Mouse (Mus musculus): ENCODE measurements around the gene Fam214b. TPM values are rescaled to one million over a fixed set of nuclear protein-coding genes. Genes with fewer than 3 reads are reported as not detected.

Fam214b gene
- total and polyA plus RNA-seq, 3 experiments = 1.3 to 3.8 TPM; not detected in 1

DNA sequence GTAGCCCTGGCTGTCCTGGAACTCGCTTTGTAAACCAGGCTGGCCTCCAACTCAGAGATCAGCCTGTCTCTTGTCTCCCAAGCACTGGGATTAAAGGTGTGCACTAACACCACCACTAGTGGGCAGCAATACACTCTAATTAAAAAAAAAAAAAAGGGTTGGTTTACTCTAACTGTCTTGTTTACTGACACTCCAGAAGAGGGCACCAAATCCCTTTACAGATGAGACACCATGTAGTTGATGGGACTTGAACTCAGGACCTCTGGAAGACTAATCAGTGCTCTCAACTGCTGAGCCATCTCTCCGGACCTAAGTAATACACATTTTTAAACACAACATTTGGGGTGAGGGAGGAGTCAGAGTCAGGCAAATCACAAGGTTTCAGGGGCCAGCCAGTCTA, 40.3 kb downstream of the Fam214b start:
- H3K9ac ChIP-seq (ENCODE audit: control insufficient read depth, low read depth, low read length, poor library complexity, severe bottlenecking) = no peak overlapping the region
- H3K36me3 ChIP-seq (ENCODE audit: control insufficient read depth in 1 of 2, insufficient read depth in 2 of 2, low read length in 2 of 2) = peaks cover 0 to 7% of the 10 kb centered on the region in 2 experiments; a peak in 2 of 4 replicates
- H3K9me3 ChIP-seq (replicated peaks; ENCODE audit: insufficient read depth, low read length) = no peaks in the 10 kb centered on the region
- H3K4me1 ChIP-seq (ENCODE audit: control insufficient read depth in 1 of 2, insufficient read depth in 2 of 2, low read length in 2 of 2) = peaks cover 5 to 7% of the 10 kb centered on the region in 2 experiments; a peak in 3 of 4 replicates
- H3K27me3 ChIP-seq (ENCODE audit: control insufficient read depth in 1 of 2, insufficient read depth in 2 of 2, low read length in 2 of 2) = no peaks in the 10 kb centered on the region
- H3K79me2 ChIP-seq (ENCODE audit: control insufficient read depth, insufficient read depth, low read length, poor library complexity) = peaks cover 1% of the 10 kb centered on the region; the same call in 1 of the 2 replicates
- DNase-seq (ENCODE audit: low read depth, low spot score) = peak; percentile 82
- no peak overlapping the region for H3K27ac ChIP-seq (ENCODE audit: control insufficient read depth, low read depth, low read length)
- H3K4me3 ChIP-seq (ENCODE audit: control insufficient read depth in 1 of 2, insufficient read depth in 1 of 2, low read depth in 2 of 2, low read length in 2 of 2) = no peak overlapping the region
- TF ChIP-seq POLR2A (IDR thresholded peaks at IDR 0.05; ENCODE audit: control insufficient read depth in 1 of 2, insufficient read depth in 1 of 2, low read depth in 1 of 2, low read length in 2 of 2, poor library complexity in 1 of 2) = no peak
- TF ChIP-seq E2F4 (IDR thresholded peaks at IDR 0.05; ENCODE audit: borderline replicate concordance, low read depth, low read length) = no peak
- no peak for TF ChIP-seq KAT2A (conservative IDR thresholded peaks at IDR 0.05; ENCODE audit: low read depth, low read length)
- TF ChIP-seq ZNF384 (IDR thresholded peaks at IDR 0.05; ENCODE audit: low read depth, low read length) = peak; percentile 99
- no peak for TF ChIP-seq TCF12 (IDR thresholded peaks at IDR 0.05; ENCODE audit: low read depth, low read length)
- no peak for TF ChIP-seq CHD1 (IDR thresholded peaks at IDR 0.05; ENCODE audit: low read depth, low read length)
- TF ChIP-seq RAD21 (IDR thresholded peaks at IDR 0.05; ENCODE audit: low read depth, low read length) = peak; percentile 65
- TF ChIP-seq JUND (IDR thresholded peaks at IDR 0.05; ENCODE audit: low read depth, low read length) = no peak
- TF ChIP-seq UBTF (IDR thresholded peaks at IDR 0.05; ENCODE audit: borderline replicate concordance, insufficient read depth, low read depth, low read length) = no peak
- no peak for TF ChIP-seq MAZ (IDR thresholded peaks at IDR 0.05; ENCODE audit: low read depth, low read length)
- no peak for TF ChIP-seq ETS1 (IDR thresholded peaks at IDR 0.05; ENCODE audit: low read depth, low read length)
- no peak for TF ChIP-seq GABPA (IDR thresholded peaks at IDR 0.05; ENCODE audit: low read depth, low read length)
- TF ChIP-seq CHD2 (IDR thresholded peaks at IDR 0.05; ENCODE audit: low read length) = no peak
- peak; percentile 79 for TF ChIP-seq SIN3A (IDR thresholded peaks at IDR 0.05; ENCODE audit: low read length)
- TF ChIP-seq GATA1 (IDR thresholded peaks at IDR 0.05; ENCODE audit: low read depth, low read length) = no peak
- TF ChIP-seq POLR2AphosphoS5 (IDR thresholded peaks at IDR 0.05; ENCODE audit: borderline replicate concordance, low read depth, low read length) = no peak
- TF ChIP-seq EP300 (IDR thresholded peaks at IDR 0.05; ENCODE audit: low read depth in 1 of 2, low read length in 2 of 2) = no peak
- peak; percentile 33 to 96 (median 73); a peak in 4 of 6 replicates for TF ChIP-seq CTCF (IDR thresholded peaks at IDR 0.05 in 2 of 3, conservative IDR thresholded peaks at IDR 0.05 in 1 of 3; ENCODE audit: control insufficient read depth in 1 of 3, insufficient read depth in 1 of 3, low read depth in 2 of 3, low read length in 3 of 3, poor library complexity in 1 of 3, severe bottlenecking in 1 of 3)
- no peak for TF ChIP-seq MAFK (IDR thresholded peaks at IDR 0.05; ENCODE audit: borderline replicate concordance, low read depth, low read length)
- no peak for TF ChIP-seq RCOR1 (IDR thresholded peaks at IDR 0.05; ENCODE audit: low read depth, low read length)
- TF ChIP-seq POLR2AphosphoS2 (IDR thresholded peaks at IDR 0.05; ENCODE audit: low read length) = no peak
- no peak for TF ChIP-seq ZMIZ1 (IDR thresholded peaks at IDR 0.05; ENCODE audit: low read depth, low read length)
- TF ChIP-seq MAX (IDR thresholded peaks at IDR 0.05; ENCODE audit: low read length) = no peak
- TF ChIP-seq ELF1 (IDR thresholded peaks at IDR 0.05; ENCODE audit: low read depth, low read length) = no peak
- TF ChIP-seq NRF1 (IDR thresholded peaks at IDR 0.05; ENCODE audit: insufficient read depth, low read depth, low read length, poor library complexity, severe bottlenecking) = no peak
- no peak for TF ChIP-seq MEF2A (IDR thresholded peaks at IDR 0.05; ENCODE audit: extremely low read depth, insufficient replicate concordance, low read depth, low read length, poor library complexity, severe bottlenecking)
- TF ChIP-seq ZKSCAN1 (IDR thresholded peaks at IDR 0.05; ENCODE audit: low read depth, low read length) = peak; percentile 69; the same call in 1 of the 2 replicates
- TF ChIP-seq BHLHE40 (IDR thresholded peaks at IDR 0.05; ENCODE audit: borderline replicate concordance, low read depth, low read length) = no peak
- no peak for TF ChIP-seq USF1 (IDR thresholded peaks at IDR 0.05; ENCODE audit: low read depth, low read length)
- TF ChIP-seq MXI1 (IDR thresholded peaks at IDR 0.05; ENCODE audit: low read depth, low read length) = no peak
- TF ChIP-seq MYB (IDR thresholded peaks at IDR 0.05; ENCODE audit: low read depth, low read length) = no peak
- peak; percentile 59 for TF ChIP-seq SMC3 (IDR thresholded peaks at IDR 0.05; ENCODE audit: low read depth, low read length)
- 0 out of 2 replicates have a peak, but pooled peaks have one; percentile 35 for TF ChIP-seq TBP (IDR thresholded peaks at IDR 0.05; ENCODE audit: low read depth, low read length)
- TF ChIP-seq NELFE (IDR thresholded peaks at IDR 0.05; ENCODE audit: low read depth, low read length) = no peak
- TF ChIP-seq USF2 (IDR thresholded peaks at IDR 0.05; ENCODE audit: borderline replicate concordance in 1 of 2, insufficient read depth in 1 of 2, low read depth in 1 of 2, low read length in 2 of 2) = no peak
- TF ChIP-seq HCFC1 (IDR thresholded peaks at IDR 0.05; ENCODE audit: low read depth, low read length) = peak; percentile 71
- TF ChIP-seq TAL1 (IDR thresholded peaks at IDR 0.05; ENCODE audit: low read length) = no peak
- TF ChIP-seq MYC (IDR thresholded peaks at IDR 0.05; ENCODE audit: low read depth, low read length) = 0 out of 2 replicates have a peak, but pooled peaks have one; percentile 49
